Mouse (Mus musculus) bone marrow, adult 2 months (tissue): ENCODE results near the gene Slc38a3. TPM values are rescaled to one million over a fixed set of nuclear protein-coding genes. Genes with fewer than 3 reads are reported as not detected.

ENCODE experiments used
- H3K27ac ChIP-seq: fragments of 200-500 bp; 2 replicates; pipeline ENCODE4 v1.5.1; 2012; ENCODE audit warnings: low read depth, mild to moderate bottlenecking, control low read depth, inconsistent platforms, low read length; ENCODE audit not compliant: control insufficient read depth, poor library complexity, insufficient read depth
- H3K4me1 ChIP-seq: fragments of 200-500 bp; 2 replicates; pipeline ENCODE4 v1.6.1; 2011; ENCODE audit warnings: low read length; ENCODE audit not compliant: control insufficient read depth, insufficient read depth
- H3K4me3 ChIP-seq: fragments of 200-500 bp; replicated peaks from 2 replicates; pipeline ENCODE3; 2011; ENCODE audit warnings: mild to moderate bottlenecking, low read depth, low read length, control low read depth; ENCODE audit not compliant: control insufficient read depth
- CTCF ChIP-seq: fragments of 200-500 bp; IDR thresholded peaks from 2 replicates; pipeline ENCODE4 v1.5.1; 2011; ENCODE audit warnings: low read length, control low read depth; ENCODE audit not compliant: control insufficient read depth, insufficient read depth
- POLR2A ChIP-seq: fragments of 200-500 bp; IDR thresholded peaks from 2 replicates; pipeline ENCODE4 v1.6.1; 2011; ENCODE audit warnings: low read depth, mild to moderate bottlenecking, control low read depth, low read length, borderline replicate concordance; ENCODE audit not compliant: control insufficient read depth
- WGBS: fragments of 180-500 bp; shearing (Covaris S2); methylation state at CpG from one replicate; pipeline ENCODE4 v1.1.7; 2018; 5-methylcytosine and 5-hydroxymethylcytosine counted together
- polyA plus RNA-seq: library from polyadenylated mRNA; stranded (reverse); fragments of >200 nt; gene quantifications from 2 replicates; pipeline ENCODE4 v1.2.4, GENCODE M21; 2011; ENCODE audit warnings: low replicate concordance; ENCODE audit not compliant: missing spikeins, insufficient read depth, insufficient read length

Slc38a3 gene
- polyA plus RNA-seq, 1 experiment, result 4.7 TPM

- Histone ChIP-seq H3K4me3 (no peak overlapping the region), H3K4me1 (peaks cover 3% of the 10 kb centered on the region; the same call in 1 of the 2 replicates), H3K27ac (no peak overlapping the region)
- TF ChIP-seq POLR2A (no peak), CTCF (no peak)
- 75% methylated on average over 13 of the region's 13 CpGs for WGBS
Measured at GRCm38 (mm10) chr9:107643544-107644214, 25.7 kb downstream of the Slc38a3 start.

DNA sequence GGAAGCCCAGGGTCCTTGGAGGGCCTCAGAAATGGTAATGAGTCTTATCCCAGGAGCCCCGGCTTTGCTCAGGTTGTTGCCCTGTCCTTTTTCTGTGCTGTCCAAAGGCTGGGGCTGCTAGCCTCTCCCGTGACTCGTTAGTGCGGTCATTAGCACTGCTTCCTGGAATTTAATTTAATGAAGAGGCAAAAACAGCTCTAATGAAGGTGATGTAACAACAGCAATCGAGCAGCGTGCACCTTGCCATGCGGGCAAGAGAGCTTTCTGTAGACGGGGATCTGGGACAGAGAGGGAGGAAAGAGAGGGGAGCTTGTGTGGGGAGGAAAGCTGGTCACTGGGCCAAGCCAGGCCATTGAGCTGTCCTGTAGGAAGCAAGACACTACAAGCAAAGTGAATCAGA is 27.7 kb downstream of the Slc38a3 start:
- peak overlapping the region; percentile 78 for H3K27ac ChIP-seq
- 78% methylated on average over 8 of the region's 8 CpGs for whole genome bisulfite sequencing
- peaks cover 3% of the 10 kb centered on the region; the same call in 1 of the 2 replicates for H3K4me1 ChIP-seq
- no peak overlapping the region for H3K4me3 ChIP-seq
- TF ChIP-seq CTCF (no peak), POLR2A (no peak)

- Histone ChIP-seq H3K4me1 (peaks cover 3% of the 10 kb centered on the region; the same call in 1 of the 2 replicates), H3K4me3 (peak overlapping the region; percentile 4), H3K27ac (peak overlapping the region; percentile 78)
- WGBS, result 4% methylated on average over 8 of the region's 8 CpGs
- TF ChIP-seq POLR2A (no peak), CTCF (no peak)
Measured at GRCm38 (mm10) chr9:107640257-107640772, 29.0 kb downstream of the Slc38a3 start.

- no peak overlapping the region for H3K27ac ChIP-seq
- 89% methylated on average over 7 of the region's 7 CpGs for WGBS
- no peak overlapping the region for H3K4me3 ChIP-seq
- TF ChIP-seq CTCF, result no peak
- no peak for TF ChIP-seq POLR2A
- peaks cover 4% of the 10 kb centered on the region; the same call in 1 of the 2 replicates for H3K4me1 ChIP-seq
Measured at GRCm38 (mm10) chr9:107637070-107637469, 32.3 kb downstream of the Slc38a3 start.

DNA sequence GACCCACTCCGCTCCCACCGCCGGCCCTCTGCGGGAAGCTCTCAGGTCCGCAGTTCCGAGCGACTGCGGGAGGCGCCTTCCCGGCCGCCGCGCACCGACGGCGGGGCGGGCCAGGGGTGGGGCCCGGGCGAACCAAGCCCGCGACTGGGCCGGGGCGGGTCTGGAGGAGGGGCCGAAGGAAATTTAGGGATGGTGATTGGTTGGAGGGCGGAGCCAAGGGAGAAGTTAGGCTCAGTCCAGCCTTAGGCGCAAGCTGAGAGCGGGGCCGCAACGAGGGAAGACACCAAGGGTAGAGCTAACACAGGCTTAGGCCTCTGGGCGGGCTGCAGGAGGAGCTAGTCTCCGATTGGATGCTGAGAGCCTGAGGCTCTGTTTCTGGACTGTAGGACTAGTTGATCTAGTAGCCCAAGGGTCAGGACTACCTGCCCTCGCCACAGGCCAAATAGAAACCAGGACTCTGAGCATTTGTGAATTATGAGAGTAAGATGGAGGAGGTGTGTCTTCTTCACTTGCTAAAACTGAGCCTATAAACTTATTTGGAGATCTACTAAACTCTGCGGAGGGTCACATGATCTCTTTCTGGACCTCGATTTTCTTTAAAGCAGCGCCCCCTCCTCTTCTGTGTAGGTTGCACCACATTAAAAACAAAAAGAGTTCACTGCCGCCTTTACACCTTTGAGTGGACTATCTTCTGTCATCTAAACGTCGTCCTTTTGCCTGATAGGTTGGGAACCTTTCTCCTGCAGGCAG is 33.9 kb downstream of the Slc38a3 start, which contains the start of gene Gnai2:
Gnai2 (minus strand) TSS at position 89 of the 750 bp plus-strand sequence.
- H3K27ac ChIP-seq, result peak within 1 kb of the TSS; percentile 96
- TF ChIP-seq POLR2A (peak; percentile 85), CTCF (no peak)
- H3K4me1 ChIP-seq, result peaks cover 4% of the 10 kb centered on the region; the same call in 1 of the 2 replicates
- 2% methylated on average over 38 of the region's 38 CpGs for WGBS
- H3K4me3 ChIP-seq, result peak within 1 kb of the TSS; percentile 85

- no peak for TF ChIP-seq POLR2A
- TF ChIP-seq CTCF, result no peak
- peaks cover 4% of the 10 kb centered on the region; the same call in 1 of the 2 replicates for H3K4me1 ChIP-seq
- under 1% methylated on average over 35 of the region's 35 CpGs for WGBS
Measured at GRCm38 (mm10) chr9:107634406-107635278, 34.7 kb downstream of the Slc38a3 start.

GRCm38 (mm10) chr9:107633661-107634405 is 35.5 kb downstream of the Slc38a3 start:
- Histone ChIP-seq H3K4me1 (peaks cover 4% of the 10 kb centered on the region; the same call in 1 of the 2 replicates), H3K4me3 (peak overlapping the region; percentile 85), H3K27ac (peak overlapping the region; percentile 96)
- no peak for TF ChIP-seq CTCF
- no peak for TF ChIP-seq POLR2A
- WGBS, result 1% methylated on average over 15 of the region's 15 CpGs

More at GRCm38 (mm10) chr9:107634406-107635278, 34.7 kb downstream of the Slc38a3 start:
- Histone ChIP-seq H3K27ac (peak overlapping the region; percentile 96), H3K4me3 (peak overlapping the region; percentile 85)
